Mouse (Mus musculus): ENCODE data around the gene 5031439G07Rik.

DNA sequence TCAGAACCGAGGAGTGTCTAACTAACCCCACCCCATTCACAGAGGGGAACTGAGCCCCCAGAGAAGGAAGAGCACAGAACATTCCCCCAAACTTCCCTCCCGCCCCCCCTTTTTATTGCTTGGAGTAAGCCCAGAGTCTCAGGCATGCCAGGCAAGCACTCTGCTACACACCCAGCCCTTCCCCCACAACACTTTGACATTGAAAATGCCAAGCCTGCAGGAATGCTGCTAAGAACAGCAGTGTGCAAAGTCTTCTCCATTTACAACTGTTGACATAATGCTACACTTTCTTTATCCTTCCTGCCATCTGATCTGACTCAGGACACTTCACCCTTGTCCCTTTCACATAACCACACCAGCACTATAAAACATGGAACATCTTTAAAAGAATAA lies 24.3 kb upstream of the 5031439G07Rik start:
- TF ChIP-seq CTCF (IDR thresholded peaks at IDR 0.05; ENCODE audit: low read depth, low read length) (no peak), EP300 (IDR thresholded peaks at IDR 0.05; ENCODE audit: insufficient read depth, low read depth, low read length) (no peak), POLR2A (IDR thresholded peaks at IDR 0.05; ENCODE audit: insufficient read depth, low read length) (no peak)

Measured in ES-Bruce4 (cell line).